Mouse (Mus musculus) adrenal gland, postnatal 10 days (tissue): ENCODE measurements around the gene Vmn1r41. TPM values are rescaled to one million over a fixed set of nuclear protein-coding genes. Genes with fewer than 3 reads are reported as not detected.

Experiments
- DNase-seq: peaks from one replicate; pipeline ENCODE4 v3.0.0; 2021; ENCODE audit warnings: mixed read lengths
- long read RNA-seq, 2 experiments: library from polyadenylated mRNA; stranded (forward); transcript quantifications; one replicate each; pipeline ENCODE4 v2.0.0; 2021
- total RNA-seq, 2 experiments: library from RNA; stranded (reverse); gene quantifications; 2 replicates each; pipeline ENCODE4 v1.2.3; 2021

Vmn1r41 gene
- not detected for total RNA-seq
- long read RNA-seq, experiment 1 = 0 reads
- long read RNA-seq, experiment 2 = 0 reads

- no peak for DNase-seq
Observed at GRCm38 (mm10) chr6:89740466-89740865, at the start of gene Vmn1r41. Vmn1r41 (plus strand) TSS chr6:89740766.

GRCm38 (mm10) chr6:89706624-89707023, 33.9 kb upstream of the Vmn1r41 start:
- DNase-seq = peak; percentile 2

- no peak for DNase-seq
Observed at GRCm38 (mm10) chr6:89707240-89707639, 33.3 kb upstream of the Vmn1r41 start, which contains the start of gene Vmn1r40. Vmn1r40 (plus strand) TSS chr6:89707540.

DNA sequence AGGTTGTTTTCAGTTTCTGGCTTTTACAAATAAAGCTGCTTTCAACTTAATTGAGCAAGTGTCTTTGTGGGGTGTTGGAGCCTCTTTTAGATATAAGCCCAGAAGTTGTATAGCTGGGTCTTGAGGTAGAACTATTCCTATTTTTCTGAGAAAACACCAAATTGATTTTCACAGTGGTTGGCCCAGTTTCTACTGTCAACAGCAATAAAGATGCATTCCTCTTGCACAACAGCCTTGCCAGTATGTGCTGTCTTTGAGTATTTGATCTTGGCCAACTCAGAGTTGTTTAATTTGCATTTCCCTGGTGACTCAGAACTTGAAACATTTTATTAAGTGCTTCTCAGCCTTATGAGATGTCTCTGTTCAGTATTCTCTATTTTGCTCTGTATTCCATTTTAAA, 22.5 kb upstream of the Vmn1r41 start:
- DNase-seq = no peak

DNA sequence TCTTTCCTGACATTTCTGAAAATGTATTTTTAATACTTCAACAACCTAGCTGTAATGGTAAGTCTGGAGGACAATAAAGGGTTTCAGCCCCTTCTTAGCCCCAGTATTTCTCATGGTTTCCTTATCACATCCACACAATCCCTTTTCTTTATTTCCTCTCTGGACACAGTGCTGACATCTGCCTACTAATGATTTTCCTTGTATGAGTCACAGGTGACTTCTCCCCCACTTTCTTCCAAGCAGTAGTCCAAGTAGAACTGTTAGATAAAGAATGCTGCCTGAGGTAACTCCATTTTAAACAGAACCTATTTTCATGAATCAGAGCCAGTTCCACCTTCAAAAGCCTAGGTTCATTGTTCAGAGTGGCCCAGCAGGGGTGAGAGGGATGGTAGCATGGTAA, 2.2 kb downstream of the Vmn1r41 start:
- no peak for DNase-seq

- no peak for DNase-seq
Observed at GRCm38 (mm10) chr6:89790231-89790630, 49.7 kb downstream of the Vmn1r41 start.

Other genes with a start within 250 kb of the Vmn1r41 start
- gene Chchd6, start 145.1 kb upstream of the Vmn1r41 start, total RNA-seq = 10 to 100 TPM; 29.2 to 34.1 TPM
- 10 to 100 TPM; 14.4 TPM for gene Txnrd3, start 96.8 kb upstream of the Vmn1r41 start, total RNA-seq
- gene Vmn1r40, start 33.2 kb upstream of the Vmn1r41 start, total RNA-seq = not detected
- not detected for gene Vmn1r42, start 135.6 kb downstream of the Vmn1r41 start, total RNA-seq
- gene Vmn1r43, start 135.6 kb downstream of the Vmn1r41 start, total RNA-seq = not detected
- not detected for gene Vmn1r44, start 142.9 kb downstream of the Vmn1r41 start, total RNA-seq
- not detected for gene Vmn1r45, start 199.8 kb downstream of the Vmn1r41 start, total RNA-seq
- not detected for gene Vmn1r46, start 228.5 kb downstream of the Vmn1r41 start, total RNA-seq